Mouse (Mus musculus) MEL-GATA-1-ER (cell line): ENCODE data around the gene Acot7.
A peak's percentile ranks its signal among the peaks of the same experiment; 100 is the strongest.

Experiments
- DNase-seq: peaks from one replicate; pipeline ENCODE4 v3.0.0-alpha.2; 2012; ENCODE audit warnings: low read depth; ENCODE audit errors: extremely low read depth

Acot7 gene

DNA sequence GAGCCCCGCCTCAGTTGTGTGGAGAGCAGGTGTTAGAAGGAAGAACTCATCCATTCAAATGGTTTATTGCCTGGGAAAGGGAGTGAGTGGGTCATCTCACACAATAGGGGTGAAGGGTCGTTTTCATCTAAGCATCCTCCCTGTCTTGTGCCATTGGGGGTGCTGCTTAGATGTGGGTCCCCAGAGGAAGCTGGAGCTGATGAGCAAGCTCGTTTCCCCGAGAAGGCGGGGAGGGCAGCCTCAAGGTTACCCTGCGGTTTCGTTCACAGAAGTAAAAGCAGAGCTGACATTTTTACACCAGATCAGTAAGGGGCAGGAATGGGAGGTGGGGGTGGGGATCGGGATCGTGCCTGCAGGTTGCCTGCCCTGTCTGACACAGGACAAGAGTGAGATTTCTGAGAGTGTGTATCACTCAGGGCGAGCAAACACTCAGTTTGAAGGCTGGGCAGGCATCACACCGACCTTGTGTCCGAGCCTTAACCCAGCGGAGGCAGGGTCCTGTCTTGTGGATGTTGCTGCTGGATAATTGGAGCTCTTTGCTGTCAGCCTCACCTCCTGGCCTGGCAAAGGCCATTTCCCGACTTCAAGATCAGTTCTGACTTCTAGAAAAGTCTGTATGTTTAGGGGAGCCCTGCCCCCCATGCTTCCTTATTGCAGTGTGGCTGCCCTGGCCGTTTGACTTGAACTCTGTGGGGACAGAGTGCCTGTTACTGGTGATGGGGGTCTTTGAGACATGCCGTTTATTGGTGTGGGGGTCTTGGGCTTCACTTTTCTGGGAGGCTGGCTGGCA is 1.2 kb downstream of the Acot7 start:
- no peak for DNase-seq

DNA sequence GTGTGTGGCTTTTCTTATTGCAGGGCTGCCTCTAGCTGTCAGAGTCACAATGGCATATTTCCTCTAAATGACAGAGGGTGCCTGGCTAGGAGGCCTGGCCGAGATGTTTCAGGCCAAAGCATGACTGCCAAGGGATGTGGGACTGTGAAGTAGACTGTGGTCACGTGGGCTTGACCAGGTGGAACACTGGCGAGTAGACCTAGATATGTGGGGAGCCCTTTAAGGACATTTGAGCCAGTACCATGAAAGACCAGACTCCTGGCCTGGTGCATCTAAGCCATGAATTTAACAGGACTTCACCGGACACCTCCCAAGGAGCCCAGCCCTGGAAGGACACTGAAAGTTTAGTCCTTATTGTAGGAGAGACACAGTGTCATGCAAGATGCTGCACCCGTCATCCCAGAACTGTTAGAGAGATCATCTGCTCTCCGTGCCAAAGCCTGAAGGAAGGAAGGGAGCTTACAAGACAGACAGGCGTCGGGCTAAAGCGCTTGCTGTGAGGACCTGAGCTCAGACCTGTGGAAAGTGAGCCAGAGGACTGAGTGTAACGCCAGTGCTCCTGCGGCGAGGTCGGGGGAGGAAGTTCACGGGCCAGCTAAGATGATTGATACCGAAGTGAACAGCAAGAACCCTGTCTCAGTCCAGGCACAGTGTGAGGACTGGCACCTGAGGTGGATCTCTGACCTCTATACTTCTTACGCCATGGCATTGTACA is 2.2 kb downstream of the Acot7 start:
- DNase-seq, result no peak

DNA sequence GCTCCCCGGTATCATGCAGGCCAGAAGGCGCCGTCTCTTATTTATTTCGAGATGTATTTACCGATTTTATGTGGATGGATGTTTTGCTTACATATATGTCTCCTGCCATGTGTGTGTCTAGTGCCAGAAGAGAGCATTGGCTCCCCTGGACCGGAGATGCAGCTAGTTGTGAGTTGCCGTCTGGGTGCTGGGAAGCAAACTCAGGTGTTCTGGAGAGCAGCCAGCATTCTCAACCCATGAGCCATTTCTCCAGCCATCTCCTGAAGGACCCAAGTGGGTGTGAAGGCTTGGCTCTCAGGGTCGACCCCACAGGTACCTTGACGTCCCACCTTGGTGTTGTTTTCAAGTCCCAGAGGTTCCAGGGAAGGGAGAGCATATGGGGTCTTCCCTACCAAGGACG is 4.3 kb downstream of the Acot7 start:
- DNase-seq, result no peak

DNA sequence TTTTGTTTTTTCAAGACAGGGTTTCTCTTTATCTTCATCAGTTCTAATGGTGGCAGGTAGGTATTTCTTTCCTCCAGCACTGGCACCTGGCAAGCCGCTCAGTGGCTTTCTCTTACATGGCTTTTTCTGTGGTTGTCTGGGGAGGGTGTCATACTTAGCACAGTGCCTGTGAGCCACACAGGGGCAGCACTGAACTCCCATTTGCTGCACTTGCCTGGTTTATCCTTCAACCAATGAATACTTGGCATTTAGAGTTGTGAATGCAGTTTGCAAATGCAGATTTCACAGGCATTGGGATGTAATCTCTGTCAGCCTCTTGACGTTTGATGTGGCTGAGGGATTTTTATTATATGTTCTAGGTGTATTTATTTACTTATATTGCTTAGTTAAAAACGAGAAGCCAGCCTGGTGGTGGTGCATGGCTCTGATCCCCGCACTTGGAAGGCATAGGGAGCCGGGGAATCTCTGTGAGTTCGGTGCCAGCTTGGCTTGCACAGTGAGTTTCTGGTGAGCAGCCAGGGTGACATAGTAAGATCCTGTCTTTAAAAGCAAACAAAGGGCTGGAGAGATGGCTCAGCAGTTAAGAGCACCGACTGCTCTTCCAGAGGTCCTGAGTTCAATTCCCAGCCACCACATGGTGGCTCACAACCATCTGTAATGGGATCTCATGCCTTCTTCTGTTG is 6.6 kb downstream of the Acot7 start:
- DNase-seq, result no peak

DNA sequence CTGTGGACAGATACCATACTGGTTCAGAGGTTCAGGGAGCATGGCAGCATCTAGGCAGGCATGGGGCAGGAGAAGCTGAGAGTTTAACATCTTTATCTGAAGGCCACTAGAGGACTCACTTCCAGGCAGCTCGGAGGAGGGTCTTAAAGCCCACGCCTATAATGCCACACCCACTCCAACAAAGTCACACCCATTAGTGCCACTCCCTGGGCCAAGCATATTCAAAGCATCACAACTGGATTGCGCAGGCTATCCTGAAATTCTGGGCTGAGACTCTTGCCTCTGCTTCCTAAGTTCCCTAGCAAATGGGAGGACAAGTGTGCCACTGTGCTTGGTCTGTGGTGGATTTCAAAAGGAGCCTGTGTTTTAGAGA is 7.2 kb downstream of the Acot7 start:
- DNase-seq, result peak; percentile 77

DNA sequence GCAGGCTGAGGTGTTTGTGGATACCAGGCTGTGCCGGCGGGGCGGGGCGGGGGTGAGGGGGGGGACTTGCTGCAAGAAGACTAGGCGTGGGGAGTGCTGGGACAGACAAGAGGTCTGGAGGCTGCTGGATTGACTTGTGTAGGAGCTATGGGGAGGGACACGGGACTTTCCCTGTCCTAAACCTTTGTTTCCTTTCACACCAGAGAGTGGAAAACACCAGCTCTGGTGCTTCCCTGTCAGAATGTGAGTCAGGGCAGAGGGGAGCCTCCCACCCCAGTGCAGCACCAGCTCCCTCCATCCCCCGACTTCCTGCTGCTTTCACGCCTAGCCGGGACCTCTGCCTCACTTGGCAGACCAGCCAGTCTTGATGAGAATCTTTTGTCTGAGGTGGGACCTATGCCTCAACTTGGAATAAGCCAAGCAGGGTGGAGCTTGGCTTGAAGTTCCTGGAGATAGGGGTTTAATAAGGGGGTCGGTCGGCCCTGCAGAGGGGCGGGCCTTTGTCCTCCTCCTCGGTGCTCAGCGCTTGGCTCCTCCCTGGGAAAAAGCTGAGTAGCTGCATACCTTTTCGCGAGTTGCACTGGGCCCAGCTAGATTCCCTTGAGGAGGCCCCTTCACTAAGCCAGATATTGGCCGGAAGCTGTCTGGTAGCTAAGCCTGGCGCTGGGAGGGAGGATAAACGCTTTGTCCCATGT is 7.7 kb downstream of the Acot7 start:
- no peak for DNase-seq

DNA sequence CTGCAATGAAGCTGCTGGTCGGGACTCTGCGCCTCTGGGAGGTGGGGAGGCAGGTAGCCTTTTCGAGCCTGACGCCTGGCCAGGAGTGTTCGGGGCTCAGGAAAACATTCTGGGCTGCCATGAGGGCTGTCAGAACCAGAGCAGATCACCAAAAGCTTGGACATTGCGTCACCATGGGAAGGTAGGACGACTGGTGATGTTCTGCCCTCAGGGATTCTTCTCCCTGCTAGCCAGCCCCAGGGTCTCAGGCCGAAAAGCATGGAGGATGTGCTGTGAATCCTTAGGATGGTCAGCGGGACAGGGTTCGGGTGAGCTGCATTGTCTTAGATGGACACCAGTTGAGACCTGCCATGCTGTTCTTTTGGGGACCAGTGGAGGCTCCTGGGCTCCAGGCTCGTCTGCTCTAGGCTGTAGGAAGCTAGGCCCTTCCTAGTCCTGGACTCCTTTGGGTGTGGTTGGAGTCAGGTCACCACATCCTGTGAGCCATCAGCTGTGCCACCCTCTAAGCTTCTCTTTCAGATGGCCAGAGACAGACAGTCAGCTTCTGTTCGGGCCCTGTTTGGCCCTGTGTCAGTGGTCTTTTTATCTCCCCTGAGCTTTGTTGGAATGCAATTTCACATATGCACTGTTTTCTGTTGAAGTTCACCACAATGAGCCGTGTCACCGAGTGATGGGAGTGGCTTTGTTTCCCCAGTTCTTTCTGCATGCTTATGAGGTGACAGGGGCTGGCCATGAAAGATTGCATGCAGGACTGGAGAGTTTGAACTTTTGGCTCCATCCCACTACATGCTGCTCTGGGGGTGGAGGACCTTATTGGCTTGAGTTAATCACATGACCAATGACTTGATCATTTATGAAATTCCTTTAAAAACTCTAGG is 8.5 kb downstream of the Acot7 start:
- no peak for DNase-seq

DNA sequence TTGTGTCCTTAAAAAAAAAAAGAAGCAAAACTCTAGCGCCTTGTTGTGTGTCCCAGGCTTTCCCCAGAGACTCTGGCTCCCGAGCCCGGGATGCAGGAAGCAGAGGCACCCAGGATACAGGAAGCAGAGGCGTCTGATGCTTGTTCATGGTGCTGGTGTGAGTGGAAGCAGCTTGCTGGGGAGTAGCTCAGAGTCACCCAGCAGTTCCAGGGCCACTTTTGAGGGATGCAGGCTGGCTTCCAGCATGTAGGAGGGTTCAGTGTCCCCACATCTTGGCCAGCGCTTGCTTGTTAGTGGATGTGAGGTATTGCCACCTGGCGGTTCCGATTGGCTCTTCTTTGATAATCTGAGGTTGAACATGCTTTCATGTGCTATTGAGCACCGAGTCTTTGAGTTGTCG is 9.2 kb downstream of the Acot7 start:
- DNase-seq, result no peak

DNA sequence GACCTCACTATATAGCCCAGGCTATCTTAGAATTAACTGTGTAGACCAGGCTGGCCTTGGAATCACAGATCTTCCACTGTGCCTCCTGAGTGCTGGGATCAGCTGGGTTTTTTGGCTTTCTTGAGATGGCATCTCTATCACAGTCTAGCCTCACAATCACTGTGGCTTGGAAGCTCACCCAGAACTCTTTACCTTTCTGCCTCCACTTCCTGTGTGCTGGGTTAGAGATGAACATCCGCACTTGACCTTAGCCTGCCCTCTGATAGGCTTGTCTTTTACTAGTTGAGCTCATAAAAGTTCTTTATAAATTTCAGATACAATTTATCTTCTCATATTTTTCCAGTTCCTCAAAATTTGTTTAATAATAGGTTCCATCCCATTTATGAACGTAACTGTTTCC is 10.7 kb downstream of the Acot7 start:
- DNase-seq, result no peak

DNA sequence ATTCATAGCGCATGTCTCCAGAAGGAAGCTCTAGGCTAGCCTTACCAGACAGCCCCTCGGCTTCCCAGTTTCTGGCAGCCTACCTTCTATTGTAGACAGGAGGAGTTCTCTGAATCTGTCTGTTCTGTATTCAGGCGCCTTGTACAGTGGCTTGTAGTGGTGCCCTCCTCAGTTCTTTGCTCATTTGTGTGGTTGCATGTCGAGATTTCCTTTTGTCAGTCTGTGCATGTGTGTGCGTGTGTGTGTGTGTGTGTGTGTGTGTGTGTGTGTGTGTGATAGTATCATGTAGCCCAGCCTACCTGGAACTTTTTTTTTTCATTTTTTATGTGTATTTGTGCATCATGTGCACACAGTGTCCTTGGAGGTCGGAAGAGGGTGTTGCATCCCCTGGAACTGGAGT is 11.1 kb downstream of the Acot7 start:
- no peak for DNase-seq

DNA sequence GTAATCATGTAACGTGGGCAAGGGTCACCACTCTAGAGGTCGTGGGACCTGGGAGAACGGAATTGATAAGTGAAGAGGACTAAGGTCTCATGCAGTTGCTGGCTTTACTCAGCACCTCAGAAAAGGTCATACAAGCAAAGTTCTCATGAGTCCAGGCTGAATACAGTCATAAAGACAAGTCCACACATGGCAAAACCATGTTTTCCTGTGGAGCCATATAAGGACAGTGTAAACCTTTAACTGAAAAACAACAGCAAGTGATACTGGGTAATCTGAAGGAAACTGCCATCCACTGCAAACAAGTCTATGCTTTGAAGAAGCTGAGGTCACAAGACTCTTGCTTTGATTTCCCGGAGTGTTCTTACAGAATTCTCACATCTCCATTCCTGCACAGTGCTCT is 11.8 kb downstream of the Acot7 start:
- DNase-seq, result no peak

DNA sequence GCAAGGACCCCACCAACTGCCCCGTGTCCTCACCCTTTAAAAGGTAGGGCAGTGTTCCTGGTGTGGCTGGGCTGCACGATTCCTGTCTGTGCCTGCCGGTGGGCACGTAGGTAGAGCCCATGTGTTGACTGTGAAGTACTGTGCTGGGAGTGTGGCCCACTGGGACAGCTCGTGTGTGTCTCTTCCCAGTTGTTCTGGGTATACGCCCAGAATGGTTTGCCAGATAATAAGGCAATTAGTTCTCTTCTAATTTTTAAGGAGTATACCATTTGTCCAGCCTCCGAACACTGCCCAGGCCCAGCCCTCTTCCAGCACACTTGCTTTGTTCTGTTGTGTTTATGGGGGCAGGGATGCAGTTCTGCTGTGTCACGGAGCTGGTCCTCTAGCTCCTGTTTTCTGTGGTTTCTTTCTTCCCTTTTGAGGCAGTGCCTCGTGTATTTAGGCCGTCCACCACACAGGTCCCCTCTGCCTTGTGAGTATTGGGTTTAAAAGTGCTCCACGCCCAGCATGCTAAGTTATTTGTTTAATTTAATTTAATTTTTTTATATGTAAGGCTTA is 12.2 kb downstream of the Acot7 start:
- DNase-seq, result no peak

DNA sequence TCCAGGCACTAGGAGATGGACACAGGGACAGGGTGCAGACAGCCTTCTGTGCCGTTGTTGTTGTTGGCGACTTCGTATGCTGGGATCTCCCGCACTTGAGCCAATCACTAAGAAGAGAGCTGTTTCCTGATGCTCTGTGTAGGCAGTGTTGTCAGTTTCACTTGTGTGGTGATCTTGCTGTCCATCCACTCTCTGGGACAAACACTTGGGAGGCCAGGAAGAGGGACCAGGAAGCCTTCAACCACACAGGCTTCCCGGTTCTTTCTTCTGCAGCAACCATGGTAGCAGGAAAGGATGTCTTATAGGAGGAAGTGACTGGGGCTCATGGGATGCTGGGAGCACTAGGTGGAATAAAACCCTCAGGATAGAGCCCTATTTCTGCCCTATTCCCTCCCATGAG is 12.8 kb downstream of the Acot7 start:
- DNase-seq, result no peak

DNA sequence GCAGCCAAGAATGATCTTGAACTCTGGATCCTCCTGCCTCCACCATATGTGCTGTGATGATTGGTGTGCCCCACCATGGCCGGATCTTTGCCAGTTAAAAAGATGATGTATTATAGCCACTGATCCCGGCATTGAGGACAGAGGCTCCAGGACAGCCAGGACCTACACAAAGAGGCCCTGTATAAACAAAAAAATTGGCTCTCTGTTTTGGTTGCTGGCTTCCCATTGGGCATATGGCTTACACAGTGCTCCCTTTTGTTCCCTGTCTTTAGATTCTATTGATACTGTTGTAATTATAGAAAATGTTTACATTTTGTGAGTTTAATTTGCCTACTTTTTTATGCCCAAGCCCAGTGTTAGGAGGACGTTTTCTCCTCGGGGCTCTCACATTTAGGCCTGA is 14.6 kb downstream of the Acot7 start:
- DNase-seq, result no peak

DNA sequence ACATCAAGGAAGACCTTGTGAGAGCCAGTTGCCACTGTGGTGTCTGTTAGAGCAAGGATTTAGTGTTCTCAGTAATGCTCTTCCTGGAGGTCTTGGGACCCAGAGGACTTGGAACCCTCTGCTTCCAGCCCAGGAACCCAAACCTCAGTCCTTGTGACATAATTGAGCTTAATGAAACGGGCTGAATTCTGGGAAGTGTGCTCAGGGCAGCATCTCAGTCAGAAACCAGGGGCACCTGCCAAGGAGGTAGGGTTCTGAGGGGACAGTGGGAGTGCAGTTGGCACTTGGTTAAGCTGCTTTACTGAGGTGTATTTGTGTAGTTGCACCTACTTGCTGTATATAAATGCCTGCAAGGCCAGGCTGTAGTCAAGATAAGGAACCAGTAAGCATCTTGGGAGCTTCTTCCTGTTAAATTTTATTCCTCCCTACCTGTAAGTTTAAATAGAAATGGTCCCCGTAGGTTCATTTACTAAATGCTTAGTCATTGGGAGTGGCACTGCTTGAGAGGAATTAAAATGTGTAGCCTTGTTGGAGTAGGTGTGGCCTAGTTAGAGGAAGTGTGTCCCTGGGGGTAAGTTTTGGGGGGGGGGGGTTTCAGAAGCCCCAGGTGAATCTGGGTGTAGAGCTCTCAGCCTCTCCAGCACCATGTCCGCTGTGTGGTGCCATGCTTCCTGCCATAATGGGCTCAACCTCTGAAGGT is 16.7 kb downstream of the Acot7 start:
- no peak for DNase-seq

DNA sequence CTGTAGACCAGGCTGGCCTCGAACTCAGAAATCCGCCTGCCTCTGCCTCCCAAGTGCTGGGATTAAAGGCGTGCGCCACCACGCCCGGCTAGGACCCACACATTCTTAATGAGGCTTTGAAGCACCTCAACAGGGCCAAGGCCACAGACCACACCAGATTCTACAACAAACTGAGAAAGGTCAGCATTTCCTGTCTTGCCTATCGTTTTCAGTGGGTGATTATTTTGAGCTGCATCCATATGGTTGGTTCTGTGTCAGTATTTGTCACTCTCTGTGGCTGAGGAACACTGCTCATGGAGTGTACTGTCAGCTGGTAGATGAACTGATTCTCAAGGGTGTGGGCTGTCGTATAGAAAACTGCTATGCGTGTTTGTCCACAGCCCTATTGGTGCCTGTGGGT is 18.3 kb downstream of the Acot7 start:
- no peak for DNase-seq

DNA sequence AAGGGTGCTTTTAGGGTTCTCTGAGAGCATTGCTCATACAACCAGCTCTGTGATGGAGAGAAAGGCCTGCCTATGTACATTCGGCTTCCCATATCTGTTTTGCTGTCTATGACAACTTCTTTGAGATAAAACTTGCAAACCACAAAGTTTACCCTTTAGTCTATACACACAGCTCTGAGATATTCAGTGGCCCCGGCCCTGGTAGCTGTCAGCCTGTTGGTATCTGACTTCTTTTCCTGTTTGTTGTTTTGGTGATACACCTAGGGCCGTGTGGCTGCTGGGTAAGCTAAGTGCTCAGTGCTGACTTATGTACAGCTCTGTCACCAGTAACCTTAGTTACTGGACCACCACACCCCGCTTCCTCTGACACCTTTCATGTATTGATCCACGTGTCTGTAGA is 19.6 kb downstream of the Acot7 start:
- DNase-seq, result no peak

DNA sequence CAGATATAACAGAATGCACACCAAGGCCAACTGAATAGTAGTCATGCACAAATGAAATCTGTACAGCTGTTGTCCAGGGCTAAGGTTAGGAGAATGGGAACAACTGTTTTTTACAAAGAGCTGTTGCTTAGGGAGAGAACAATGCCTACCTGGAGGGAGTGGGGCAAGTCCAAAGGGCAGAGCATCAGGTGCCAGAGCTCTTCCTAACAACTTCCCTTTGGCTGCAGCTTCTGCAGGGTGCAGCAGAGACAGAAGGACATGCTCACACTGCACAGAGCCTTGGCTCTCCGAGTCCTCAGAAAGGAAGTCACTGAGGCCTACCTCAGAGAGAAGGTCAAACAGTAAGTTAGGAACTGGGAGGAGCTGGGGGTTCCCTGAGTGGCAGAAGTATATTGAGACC is 21.7 kb downstream of the Acot7 start:
- DNase-seq, result no peak

DNA sequence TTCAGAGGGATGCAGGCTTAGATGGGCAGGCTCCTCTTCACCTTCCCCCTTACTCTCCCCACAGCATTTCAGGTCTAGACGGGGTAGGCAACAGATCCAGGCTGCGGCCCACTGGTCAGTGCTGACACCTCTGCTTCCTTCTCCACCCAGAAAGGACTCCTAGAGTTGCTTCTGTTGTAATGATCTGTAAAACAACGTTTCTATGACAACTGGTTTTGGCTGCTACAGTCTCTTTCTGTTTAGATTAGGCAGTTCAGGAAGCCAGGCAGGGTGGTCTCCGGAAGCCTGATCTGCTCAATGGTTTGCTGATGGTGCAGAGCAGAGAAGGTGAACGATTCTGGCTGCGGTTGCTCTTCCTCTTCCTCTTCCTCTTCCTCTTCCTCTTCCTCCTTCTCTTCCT is 23.6 kb downstream of the Acot7 start:
- DNase-seq, result no peak

DNA sequence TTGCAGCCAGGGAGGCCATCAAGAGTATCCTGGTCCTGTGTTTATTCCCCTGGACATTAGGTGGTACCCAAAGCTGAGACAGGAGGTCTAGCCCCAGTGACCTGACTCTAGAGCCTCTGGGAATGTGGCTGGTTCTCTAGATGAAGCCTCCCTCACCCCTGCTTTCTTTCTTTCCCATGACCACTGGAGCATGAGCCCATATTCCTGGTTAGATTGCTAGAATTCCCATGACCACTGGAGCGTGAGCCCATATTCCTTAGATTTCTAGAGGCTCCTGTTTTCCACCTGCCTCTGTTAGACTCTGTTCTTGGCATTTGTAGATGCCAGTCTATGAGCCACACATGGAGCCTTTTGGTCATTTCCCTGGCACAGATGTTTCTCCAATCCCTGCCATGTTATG is 24.5 kb downstream of the Acot7 start:
- DNase-seq, result no peak
